Mouse (Mus musculus): ENCODE data around the gene Rnf149. TPM values are rescaled to one million over a fixed set of nuclear protein-coding genes. Genes with fewer than 3 reads are reported as not detected.
"Not testable (repeated sequence)": the region's sequence is repeated elsewhere in the genome, so short reads cannot be mapped to it uniquely, and the experiment has no call there.

Rnf149 gene
- total and polyA plus RNA-seq, 3 experiments, result 12.6 to 32.3 (median 21.5) TPM

DNA sequence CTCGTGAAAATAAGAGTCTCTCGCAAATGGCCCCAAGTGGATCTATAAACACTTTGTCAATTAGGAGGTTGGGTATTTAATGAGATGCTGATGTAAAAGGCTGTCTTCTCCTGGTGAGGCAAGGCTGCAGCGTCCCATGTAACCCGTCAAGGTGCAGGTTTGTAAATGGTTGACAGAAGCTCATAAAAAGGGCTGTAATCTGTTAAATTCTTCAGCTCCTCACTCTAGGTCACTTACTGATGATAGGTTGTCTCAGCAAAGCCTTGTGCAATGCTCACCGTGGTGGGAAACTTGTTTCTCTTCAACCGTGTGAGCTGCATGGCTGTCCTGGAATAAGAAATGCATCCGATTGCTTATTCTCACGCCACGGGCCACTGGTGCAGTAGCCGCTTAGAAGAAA is 16.6 kb upstream of the Rnf149 start:
- Histone ChIP-seq H3K4me1 (ENCODE audit: control insufficient read depth in 1 of 2, insufficient read depth in 2 of 2) (peaks cover 0 to 5% of the 10 kb centered on the region in 2 experiments; a peak in 2 of 4 replicates), H3K4me3 (replicated peaks in 1 of 3; ENCODE audit: low read depth in 2 of 3, low read length in 2 of 3, poor library complexity in 1 of 3) (no peak overlapping the region), H3K79me2 (replicated peaks; ENCODE audit: control insufficient read depth, extremely low read depth, insufficient read depth, poor library complexity, severe bottlenecking) (no peaks in the 10 kb centered on the region), H3K4me2 (ENCODE audit: insufficient read depth, low read depth, poor library complexity, severe bottlenecking) (no peak overlapping the region), H3K27me3 (replicated peaks) (no peaks in the 10 kb centered on the region), H3K36me3 (replicated peaks in 1 of 2; ENCODE audit: control insufficient read depth in 1 of 2, insufficient read depth in 1 of 2, low read length in 1 of 2) (no peaks in the 10 kb centered on the region), H3K9me3 (replicated peaks; ENCODE audit: low read length) (no peaks in the 10 kb centered on the region), H3K9ac (ENCODE audit: insufficient read depth, low read depth) (no peak overlapping the region), H3K27ac (ENCODE audit: insufficient read depth, low read depth) (no peak overlapping the region)
- in situ Hi-C loops (cut with MboI; ENCODE audit: low pct_ligation_motif_present, low pct_unique_long_range_greater_than_20kb, low sequenced_read_pairs), result no loop called here
- dilution Hi-C loops (cut with MboI; ENCODE audit: extremely low pct_ligation_motif_present, extremely low pct_unique_long_range_greater_than_20kb, low sequenced_read_pairs), result no loop called here
- TF ChIP-seq MAZ (IDR thresholded peaks at IDR 0.05; ENCODE audit: low read depth, low read length) (no peak), SIN3A (IDR thresholded peaks at IDR 0.05; ENCODE audit: low read length) (no peak), PAX5 (IDR thresholded peaks at IDR 0.05; ENCODE audit: low read length) (no peak), ZKSCAN1 (IDR thresholded peaks at IDR 0.05; ENCODE audit: borderline replicate concordance, low read depth, low read length) (no peak), HCFC1 (IDR thresholded peaks at IDR 0.05; ENCODE audit: low read depth, low read length) (no peak), MXI1 (IDR thresholded peaks at IDR 0.05; ENCODE audit: low read depth, low read length) (no peak), NELFE (IDR thresholded peaks at IDR 0.05; ENCODE audit: low read depth, low read length) (no peak), JUN (IDR thresholded peaks at IDR 0.05; ENCODE audit: insufficient read depth, low read depth, low read length) (no peak), ZC3H11A (IDR thresholded peaks at IDR 0.05; ENCODE audit: low read depth, low read length) (no peak), RAD21 (IDR thresholded peaks at IDR 0.05; ENCODE audit: low read depth, low read length) (no peak), JUND (conservative IDR thresholded peaks at IDR 0.05; ENCODE audit: low read depth, low read length) (no peak), TCF12 (IDR thresholded peaks at IDR 0.05; ENCODE audit: low read depth, low read length) (no peak), USF1 (IDR thresholded peaks at IDR 0.05; ENCODE audit: low read depth, low read length) (no peak), CTCF (conservative IDR thresholded peaks at IDR 0.05 in 1 of 2, IDR thresholded peaks at IDR 0.05 in 1 of 2; ENCODE audit: low read depth in 2 of 2, low read length in 2 of 2) (no peak), MYC (IDR thresholded peaks at IDR 0.05; ENCODE audit: low read depth, low read length) (no peak), MAFK (IDR thresholded peaks at IDR 0.05; ENCODE audit: insufficient replicate concordance, low read length) (no peak), NRF1 (IDR thresholded peaks at IDR 0.05; ENCODE audit: low read depth, low read length) (no peak), EP300 (IDR thresholded peaks at IDR 0.05; ENCODE audit: low read length) (no peak), MEF2A (IDR thresholded peaks at IDR 0.05; ENCODE audit: borderline replicate concordance, low read depth, low read length) (no peak)
- DNase-seq (ENCODE audit: extremely low read depth), result no peak

DNA sequence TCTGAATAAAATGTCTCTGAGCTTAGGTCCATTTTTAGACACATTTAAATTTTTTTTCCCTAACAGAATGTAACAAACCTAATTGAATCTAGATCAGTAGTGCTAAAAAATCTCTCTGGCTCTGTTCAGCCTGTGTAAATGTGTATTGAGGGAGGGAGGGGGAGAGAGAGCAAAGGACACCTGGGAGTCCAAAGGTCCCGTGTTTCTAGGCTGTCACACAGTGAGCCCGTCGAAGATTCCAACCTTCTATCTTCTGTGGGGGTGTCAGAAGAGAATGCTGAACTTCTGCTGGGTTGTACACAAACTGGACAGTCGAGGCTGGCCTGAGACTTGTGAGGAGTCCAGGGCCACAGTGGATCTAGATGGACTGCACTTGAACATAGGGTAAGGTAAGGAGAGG is 14.9 kb upstream of the Rnf149 start:
- H3K4me1 ChIP-seq (ENCODE audit: control insufficient read depth in 1 of 2, insufficient read depth in 2 of 2), result peaks cover 0 to 5% of the 10 kb centered on the region in 2 experiments; a peak in 1 of 4 replicates
- no peaks in the 10 kb centered on the region for H3K36me3 ChIP-seq (replicated peaks in 1 of 2; ENCODE audit: control insufficient read depth in 1 of 2, insufficient read depth in 1 of 2, low read length in 1 of 2)
- TF ChIP-seq GABPA (IDR thresholded peaks at IDR 0.05; ENCODE audit: insufficient replicate concordance, low read depth, low read length), result no peak
- TF ChIP-seq UBTF (IDR thresholded peaks at IDR 0.05; ENCODE audit: low read depth, low read length), result no peak
- TF ChIP-seq PAX5 (IDR thresholded peaks at IDR 0.05; ENCODE audit: low read length), result no peak
- TF ChIP-seq SMC3 (IDR thresholded peaks at IDR 0.05; ENCODE audit: low read depth, low read length), result no peak
- no peak for TF ChIP-seq TCF12 (IDR thresholded peaks at IDR 0.05; ENCODE audit: low read depth, low read length)
- TF ChIP-seq POLR2A (IDR thresholded peaks at IDR 0.05; ENCODE audit: low read depth, low read length), result no peak
- no peak for TF ChIP-seq ZMIZ1 (IDR thresholded peaks at IDR 0.05; ENCODE audit: low read depth, low read length)
- TF ChIP-seq HCFC1 (IDR thresholded peaks at IDR 0.05; ENCODE audit: low read depth, low read length), result no peak
- TF ChIP-seq IRF4 (IDR thresholded peaks at IDR 0.05; ENCODE audit: low read depth, low read length), result no peak
- no peak for TF ChIP-seq ZKSCAN1 (IDR thresholded peaks at IDR 0.05; ENCODE audit: borderline replicate concordance, low read depth, low read length)
- TF ChIP-seq NELFE (IDR thresholded peaks at IDR 0.05; ENCODE audit: low read depth, low read length), result no peak
- no peak for TF ChIP-seq USF1 (IDR thresholded peaks at IDR 0.05; ENCODE audit: low read depth, low read length)
- dilution Hi-C loops (cut with MboI; ENCODE audit: extremely low pct_ligation_motif_present, extremely low pct_unique_long_range_greater_than_20kb, low sequenced_read_pairs), result no loop called here
- no peaks in the 10 kb centered on the region for H3K79me2 ChIP-seq (replicated peaks; ENCODE audit: control insufficient read depth, extremely low read depth, insufficient read depth, poor library complexity, severe bottlenecking)
- DNase-seq (ENCODE audit: extremely low read depth), result no peak
- no peak overlapping the region for H3K4me3 ChIP-seq (replicated peaks in 1 of 3; ENCODE audit: low read depth in 2 of 3, low read length in 2 of 3, poor library complexity in 1 of 3)
- in situ Hi-C loops (cut with MboI; ENCODE audit: low pct_ligation_motif_present, low pct_unique_long_range_greater_than_20kb, low sequenced_read_pairs), result no loop called here
- no peak overlapping the region for H3K9ac ChIP-seq (ENCODE audit: insufficient read depth, low read depth)
- H3K27me3 ChIP-seq (replicated peaks), result no peaks in the 10 kb centered on the region
- H3K27ac ChIP-seq (ENCODE audit: insufficient read depth, low read depth), result no peak overlapping the region
- H3K9me3 ChIP-seq (replicated peaks; ENCODE audit: low read length), result no peaks in the 10 kb centered on the region
- no peak overlapping the region for H3K4me2 ChIP-seq (ENCODE audit: insufficient read depth, low read depth, poor library complexity, severe bottlenecking)

DNA sequence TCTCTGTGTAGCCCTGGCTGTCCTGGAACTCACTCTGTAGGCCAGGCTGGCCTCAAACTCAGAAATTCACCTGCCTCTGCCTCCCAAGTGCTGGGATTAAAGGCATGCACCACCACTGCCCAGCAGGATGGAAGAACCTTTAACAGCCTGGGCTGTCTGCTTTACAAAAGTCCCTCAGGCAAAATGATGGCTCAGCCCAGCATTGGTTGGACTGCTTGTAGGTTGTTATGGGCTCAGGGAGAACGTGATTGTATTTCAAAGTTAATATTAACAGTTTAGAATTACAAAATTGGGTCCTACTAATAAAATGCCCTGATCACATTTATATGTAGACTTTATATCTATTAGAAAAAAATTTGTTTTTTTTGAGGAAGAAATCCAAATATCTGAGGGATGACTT is 14.4 kb upstream of the Rnf149 start:
- H3K4me1 ChIP-seq (ENCODE audit: control insufficient read depth in 1 of 2, insufficient read depth in 2 of 2); in situ Hi-C loops (cut with MboI; ENCODE audit: low pct_ligation_motif_present, low pct_unique_long_range_greater_than_20kb, low sequenced_read_pairs); H3K79me2 ChIP-seq (replicated peaks; ENCODE audit: control insufficient read depth, extremely low read depth, insufficient read depth, poor library complexity, severe bottlenecking); H3K27ac ChIP-seq (ENCODE audit: insufficient read depth, low read depth); H3K27me3 ChIP-seq (replicated peaks); H3K9me3 ChIP-seq (replicated peaks; ENCODE audit: low read length); DNase-seq (ENCODE audit: extremely low read depth); H3K4me2 ChIP-seq (ENCODE audit: insufficient read depth, low read depth, poor library complexity, severe bottlenecking); H3K4me3 ChIP-seq (replicated peaks in 1 of 3; ENCODE audit: low read depth in 2 of 3, low read length in 2 of 3, poor library complexity in 1 of 3); H3K36me3 ChIP-seq (replicated peaks in 1 of 2; ENCODE audit: control insufficient read depth in 1 of 2, insufficient read depth in 1 of 2, low read length in 1 of 2); H3K9ac ChIP-seq (ENCODE audit: insufficient read depth, low read depth); dilution Hi-C loops (cut with MboI; ENCODE audit: extremely low pct_ligation_motif_present, extremely low pct_unique_long_range_greater_than_20kb, low sequenced_read_pairs): not testable (repeated sequence)
